Mouse (Mus musculus) large intestine, adult 2 months (tissue): ENCODE data around the gene Fgfr2. TPM values are rescaled to one million over a fixed set of nuclear protein-coding genes. Genes with fewer than 3 reads are reported as not detected.

Experiments used
- DNase-seq: peaks from one replicate; pipeline ENCODE4 v3.0.0-alpha.2; 2012; ENCODE audit warnings: low read depth, low spot score
- WGBS: fragments of 180-500 bp; shearing (Covaris S2); methylation state at CpG from one replicate; pipeline ENCODE4 v1.1.7; 2018; 5-methylcytosine and 5-hydroxymethylcytosine counted together
- polyA plus RNA-seq: library from polyadenylated mRNA; depleted of rRNA; stranded (reverse); fragments of >200 nt; gene quantifications from 2 replicates; pipeline ENCODE4 v1.2.3, GENCODE M21; 2012

The Fgfr2 gene
- polyA plus RNA-seq, 1 experiment, result 35.0 TPM

DNA sequence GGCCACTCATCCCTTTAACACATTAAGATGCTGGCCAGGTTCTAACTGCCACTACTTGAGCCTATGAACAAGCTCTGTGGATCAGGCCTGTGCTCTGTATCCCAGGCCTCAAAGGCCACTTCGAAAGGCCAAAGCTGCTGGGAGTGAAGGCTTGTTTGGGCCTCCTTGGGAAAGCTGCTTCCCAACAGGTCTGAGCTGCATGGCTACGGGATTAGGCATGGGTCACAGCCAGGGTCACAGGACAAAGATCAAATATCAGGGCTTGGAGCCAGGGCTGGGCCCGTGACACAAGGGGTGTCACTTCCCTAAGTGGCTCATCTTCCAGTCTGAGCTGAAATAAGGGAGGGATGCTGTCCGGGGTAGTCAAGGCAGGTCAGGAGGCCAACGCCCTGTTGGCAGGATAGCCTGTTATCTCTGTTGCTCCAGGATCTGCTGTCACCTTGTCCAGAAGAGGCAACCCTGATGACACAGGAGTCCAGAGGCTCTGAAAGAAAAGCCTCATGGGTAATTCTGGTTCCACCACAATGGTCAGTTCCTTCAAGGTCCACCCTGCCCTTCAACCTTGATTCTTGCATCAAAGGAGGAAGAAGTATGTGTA lies 1313.5 kb downstream of the Fgfr2 start:
- DNase-seq, result no peak
- WGBS, result 40% methylated on average over 5 of the region's 5 CpGs

DNA sequence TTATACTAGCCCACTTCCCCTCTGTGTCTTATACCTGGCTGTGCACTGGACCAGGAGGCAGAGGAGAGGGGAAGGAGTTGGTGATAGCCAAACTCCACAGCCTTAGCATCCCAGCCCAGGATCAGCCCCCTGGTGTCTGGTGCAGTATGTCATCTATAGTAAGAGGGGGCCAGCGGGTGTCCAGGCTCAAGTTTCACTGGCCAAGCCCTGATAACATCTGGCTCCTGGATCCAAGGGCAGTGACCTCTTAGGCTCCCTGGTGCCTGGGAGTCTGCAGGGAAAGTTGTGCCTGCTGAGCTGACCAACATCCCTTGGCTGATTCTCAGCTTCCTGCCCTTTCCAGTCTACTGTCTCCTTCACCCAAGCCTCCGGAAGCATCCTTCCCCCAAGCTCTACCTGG lies 1315.9 kb downstream of the Fgfr2 start:
- no peak for DNase-seq
- 38% methylated on average over 2 of the region's 2 CpGs for WGBS

DNA sequence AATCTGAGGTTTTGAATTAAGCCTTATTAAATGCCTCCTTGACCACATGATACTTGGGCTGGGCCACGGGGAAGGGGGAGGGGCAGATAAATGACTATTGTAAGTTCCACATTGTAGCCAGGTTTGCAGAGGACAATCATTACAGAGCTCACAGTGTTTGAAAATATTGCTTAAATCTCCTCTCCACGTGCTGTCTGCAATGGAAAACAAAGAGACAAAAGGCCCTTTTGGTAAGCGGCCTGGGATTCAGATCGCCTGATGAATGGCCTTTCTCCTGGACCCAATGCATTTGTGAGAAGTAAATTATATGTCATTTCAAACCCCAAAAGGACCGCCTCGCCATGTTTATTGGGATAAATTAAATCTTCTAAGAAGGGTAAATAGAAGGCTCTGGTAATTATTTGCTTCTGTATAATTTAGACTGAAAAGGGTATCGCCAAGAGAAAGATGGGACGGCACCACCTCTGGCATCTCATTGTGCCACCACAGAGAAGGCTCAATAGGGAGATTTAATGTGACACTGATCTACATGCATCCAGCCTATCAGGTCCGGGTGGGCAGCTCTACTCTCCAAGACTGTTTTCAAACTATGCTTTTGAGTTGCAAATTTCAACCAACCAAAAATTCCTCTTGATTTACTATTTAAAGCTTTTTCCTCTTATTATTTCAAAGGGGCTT lies 1317.5 kb downstream of the Fgfr2 start:
- DNase-seq, result no peak
- 80% methylated on average over 9 of the region's 9 CpGs for WGBS

DNA sequence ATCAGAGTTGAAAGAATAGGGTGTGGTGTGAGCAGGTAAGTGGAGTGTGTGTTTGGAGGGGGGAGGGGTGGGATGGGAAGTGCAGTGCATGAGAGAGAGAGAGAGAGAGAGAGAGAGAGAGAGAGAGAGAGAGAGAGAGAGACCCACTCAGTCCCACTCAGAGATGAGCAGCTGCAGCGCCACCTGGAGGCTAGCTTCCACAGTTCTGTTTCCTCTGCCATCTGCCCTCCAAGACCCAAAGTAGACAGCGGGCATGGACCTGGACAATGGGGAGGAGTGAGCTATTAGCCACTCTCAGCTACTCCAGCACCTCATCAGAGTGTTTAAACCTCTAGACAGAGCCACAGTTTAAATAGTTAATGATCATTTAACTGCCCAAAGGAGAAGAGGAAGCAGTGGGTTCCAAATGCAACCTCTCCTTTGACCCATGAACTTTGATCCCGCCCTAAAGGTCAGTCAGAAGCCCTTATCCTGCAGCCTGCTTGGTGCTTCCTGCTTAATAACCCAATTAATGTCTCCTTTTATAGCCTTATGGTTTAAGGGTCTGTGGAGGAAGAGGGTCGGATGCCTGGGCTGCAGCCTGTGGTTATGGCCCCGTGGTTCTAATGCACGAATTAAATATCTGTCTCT lies 1322.6 kb downstream of the Fgfr2 start:
- 23% methylated on average over 6 of the region's 6 CpGs for WGBS
- no peak for DNase-seq

DNA sequence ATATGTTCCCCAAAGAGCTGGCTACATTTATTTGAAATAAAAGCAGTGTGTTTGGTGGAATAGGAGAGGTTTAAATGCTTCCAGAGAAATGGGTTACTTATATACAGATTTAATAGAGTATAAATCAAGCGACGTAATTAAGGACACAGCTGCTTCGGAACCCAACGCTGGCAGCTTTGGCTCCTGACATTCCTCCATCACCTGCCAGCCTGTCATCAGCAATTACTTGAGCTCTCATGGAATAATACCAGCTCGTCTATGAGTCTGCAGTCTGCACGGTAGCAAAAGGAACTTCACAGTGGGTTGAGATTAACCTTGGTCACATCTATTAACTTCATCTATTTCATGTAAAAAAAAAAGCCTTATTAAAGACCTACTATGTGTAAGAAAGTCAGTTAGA lies 1326.0 kb downstream of the Fgfr2 start:
- DNase-seq, result no peak
- 67% methylated on average over 6 of the region's 6 CpGs for WGBS

DNA sequence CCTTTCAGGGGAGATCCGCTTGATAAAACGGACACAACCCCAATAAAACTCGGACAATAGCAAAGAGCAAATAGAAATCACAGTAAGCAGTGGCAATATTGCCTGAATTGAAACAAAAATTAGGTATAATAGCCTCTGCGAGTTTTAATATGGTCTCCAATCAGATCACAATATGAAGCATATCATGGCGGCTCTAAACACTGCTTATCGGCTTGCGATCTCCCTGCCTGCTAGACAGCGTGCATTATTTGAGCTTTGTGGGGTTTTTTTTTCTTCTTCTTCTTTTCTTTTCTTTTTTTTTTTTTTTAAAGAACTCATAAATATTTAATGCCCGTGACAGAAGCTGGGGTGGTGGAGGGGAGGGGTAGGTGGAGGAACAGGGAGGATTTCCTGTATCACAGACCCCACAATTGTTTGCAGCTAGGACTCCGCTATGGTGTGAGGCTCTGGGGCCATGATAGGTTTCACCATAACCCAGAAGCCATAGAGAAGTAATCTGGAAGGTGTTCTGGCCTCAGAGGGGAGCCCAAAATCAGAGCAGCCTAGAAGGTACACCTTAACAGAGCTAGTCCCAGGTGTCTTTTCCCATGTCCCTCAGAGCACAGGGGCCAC lies 1334.4 kb downstream of the Fgfr2 start:
- no peak for DNase-seq
- 58% methylated on average over 10 of the region's 10 CpGs for WGBS

DNA sequence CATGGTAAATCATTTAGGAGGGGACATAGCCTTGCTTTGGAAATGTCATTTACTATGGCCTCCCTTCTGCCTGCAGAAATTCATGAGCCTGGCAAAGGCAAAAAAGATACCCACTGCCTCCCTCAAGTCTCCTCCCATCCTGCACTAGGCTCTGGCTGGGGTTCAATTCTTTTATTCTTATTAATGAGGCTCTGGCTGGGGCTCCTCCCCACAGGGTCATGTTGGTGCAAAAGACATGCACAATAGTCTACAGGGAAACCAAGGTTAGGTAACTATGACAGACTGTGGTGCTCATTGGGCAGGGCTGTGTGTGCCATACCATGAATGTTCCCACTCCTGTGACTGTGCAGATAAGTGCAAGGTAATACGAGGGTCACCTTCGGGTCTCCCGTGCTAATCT lies 1337.4 kb downstream of the Fgfr2 start:
- no peak for DNase-seq
- 91% methylated on average over 3 of the region's 3 CpGs for WGBS

DNA sequence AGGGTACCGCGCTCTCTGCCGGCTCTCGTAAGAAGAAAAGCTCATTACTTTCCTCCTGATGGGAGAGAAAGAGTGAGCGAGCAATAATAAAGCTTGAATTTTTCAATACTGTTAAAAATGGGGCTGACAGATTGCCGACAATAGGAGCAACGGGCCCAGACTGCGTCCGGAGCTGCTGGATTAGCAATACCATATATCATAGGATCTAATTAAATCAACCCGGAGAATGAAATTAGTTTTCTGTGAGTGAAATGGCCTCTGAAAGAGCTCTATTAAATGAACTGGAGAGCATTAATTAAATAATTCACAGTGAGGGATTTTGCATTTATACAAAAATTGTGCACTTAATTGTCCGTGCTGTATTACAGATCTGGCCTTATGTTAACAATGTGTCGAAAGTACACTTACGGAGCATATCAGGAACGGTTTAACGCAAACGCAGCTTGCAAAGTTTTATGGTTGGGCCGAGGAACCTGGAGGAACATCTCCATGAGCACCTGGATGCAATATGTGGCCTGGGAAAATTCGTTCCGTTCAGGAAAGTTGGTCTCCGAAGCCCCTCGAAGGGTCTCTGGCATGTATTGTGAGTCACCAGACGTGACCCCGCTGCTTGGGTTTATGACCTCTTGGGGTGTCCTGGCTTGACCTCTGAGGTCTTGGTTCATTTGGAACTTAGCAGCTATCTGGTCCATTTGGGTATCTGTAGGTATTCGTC lies 1344.7 kb downstream of the Fgfr2 start:
- WGBS, result 73% methylated on average over 24 of the region's 24 CpGs

DNA sequence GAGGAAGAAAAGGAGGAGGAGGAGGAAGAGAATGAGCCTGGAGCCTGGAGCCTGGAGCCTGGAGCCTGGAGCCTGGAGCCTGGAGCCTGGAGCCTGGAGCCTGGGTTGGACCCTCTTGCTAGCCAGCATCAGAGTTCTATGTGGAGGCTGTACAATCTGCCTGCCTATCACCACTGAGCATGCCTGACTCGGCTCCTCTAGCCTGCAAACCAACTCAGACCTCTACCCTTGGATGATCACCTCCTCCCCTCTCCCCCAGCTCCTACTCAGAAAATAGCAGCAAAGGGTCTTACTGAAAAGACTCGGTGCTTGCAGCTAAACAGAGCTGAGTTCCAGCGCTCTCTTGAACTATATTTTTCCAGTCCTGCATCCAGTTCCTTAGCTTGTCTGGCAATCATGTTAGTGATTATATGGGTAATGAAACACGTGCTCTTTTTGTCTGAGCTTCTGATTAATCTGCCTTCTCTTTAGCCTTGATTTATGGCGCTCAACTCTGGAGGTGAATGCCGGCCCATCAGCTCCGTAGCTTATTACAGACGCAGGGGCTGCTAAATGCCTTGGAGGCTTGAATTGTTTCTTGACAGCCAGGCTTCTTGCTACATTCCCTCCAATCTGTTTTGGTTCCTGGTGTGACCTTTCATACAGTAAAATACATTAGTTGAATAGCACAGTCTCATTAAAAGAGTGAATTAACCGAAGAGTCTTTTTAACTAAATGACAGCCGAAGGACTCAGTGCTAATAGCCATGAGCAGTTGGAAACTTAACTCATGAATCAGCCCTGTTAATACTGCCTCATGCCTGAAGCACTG lies 1345.5 kb downstream of the Fgfr2 start:
- 37% methylated on average over 10 of the region's 10 CpGs for WGBS
- DNase-seq, result no peak

More for the DNA sequence above, 1344.7 kb downstream of the Fgfr2 start:
- no peak for DNase-seq

DNA sequence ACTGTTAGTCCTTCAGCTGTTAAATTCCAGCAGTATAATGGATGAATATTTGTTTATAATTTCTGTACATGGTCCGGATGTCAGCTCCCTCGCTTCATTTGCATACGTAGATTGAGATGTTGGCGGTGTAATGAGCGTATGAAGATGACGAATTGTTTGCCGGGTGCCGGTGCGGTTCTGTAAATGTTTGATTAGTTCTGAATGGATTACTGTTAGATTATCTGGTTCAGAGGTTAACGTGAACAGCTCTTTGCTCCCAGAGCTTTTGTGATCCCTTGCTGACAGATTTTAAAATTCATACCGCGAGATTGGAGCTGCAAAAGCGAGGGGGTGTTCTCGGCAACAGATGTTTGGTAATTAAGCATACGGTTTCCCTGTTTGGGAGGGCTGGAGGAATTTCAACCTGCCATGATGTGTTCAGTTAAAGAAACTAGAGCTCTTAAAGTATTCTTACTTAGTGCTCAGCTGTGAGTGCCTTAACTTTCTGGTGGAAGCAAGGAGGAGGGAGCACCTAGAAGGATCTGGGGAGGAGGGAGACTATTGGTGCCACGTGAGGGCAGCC lies 1346.9 kb downstream of the Fgfr2 start:
- 56% methylated on average over 16 of the region's 16 CpGs for WGBS
- no peak for DNase-seq

DNA sequence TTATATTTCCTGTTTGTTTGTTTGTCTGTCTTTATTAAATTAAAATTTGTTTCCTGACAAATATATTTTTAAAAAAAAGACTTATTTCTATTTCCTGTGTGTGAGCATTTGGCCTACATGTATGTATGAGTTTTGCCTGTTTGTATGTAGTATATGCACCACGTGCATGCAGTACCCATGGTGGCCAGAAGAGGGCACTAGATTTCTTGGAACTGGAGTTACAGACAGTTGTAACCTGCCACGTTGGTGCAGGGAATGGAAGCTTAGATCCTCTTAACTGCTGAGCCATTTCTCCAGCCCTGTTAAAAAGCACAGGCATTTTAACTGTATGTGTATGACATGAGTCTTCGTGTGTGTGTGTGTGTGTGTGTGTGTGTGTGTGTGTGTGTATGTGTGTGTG lies 1365.2 kb downstream of the Fgfr2 start:
- WGBS, result 85% methylated on average over 3 of the region's 3 CpGs

DNA sequence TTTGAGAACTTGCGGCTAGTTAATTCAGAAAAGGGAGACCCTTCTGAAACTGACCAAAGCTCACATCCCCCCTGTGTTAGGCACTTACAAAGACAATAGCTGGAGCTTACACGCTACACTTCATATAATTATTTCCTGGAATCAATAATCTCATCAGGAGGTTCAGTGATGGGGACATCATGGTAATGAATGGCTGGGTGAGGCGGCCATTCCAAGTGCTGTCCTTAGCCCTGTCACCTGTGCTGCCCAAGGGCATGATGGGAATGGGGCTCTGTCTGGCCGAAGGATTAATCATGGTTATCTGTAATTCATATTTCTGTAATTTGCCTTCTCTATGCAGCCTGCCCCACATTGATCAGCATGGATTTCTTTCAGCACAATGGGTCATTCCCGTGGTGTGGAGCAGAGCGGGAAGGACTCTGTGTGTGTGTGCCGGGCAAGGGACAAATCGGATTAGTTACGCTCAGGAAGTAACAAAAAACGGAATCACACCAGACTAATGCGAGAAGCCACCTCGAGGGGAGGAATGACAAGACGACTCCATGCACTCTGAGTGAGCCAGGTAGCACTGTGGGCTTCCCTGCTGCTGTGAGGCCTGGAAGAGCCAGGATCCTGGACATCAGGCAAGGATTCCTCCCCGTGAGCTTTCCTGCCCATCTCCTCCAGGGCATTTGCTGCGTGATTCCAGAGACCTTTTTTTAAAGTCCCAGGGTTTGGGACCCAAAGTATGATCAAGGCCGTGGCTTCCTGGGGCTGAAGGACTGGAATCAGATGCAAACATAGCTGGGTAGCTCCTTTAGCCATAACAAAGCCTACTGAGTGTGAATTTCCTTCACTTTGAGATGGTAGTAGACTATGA lies 1375.8 kb downstream of the Fgfr2 start:
- 68% methylated on average over 16 of the region's 16 CpGs for WGBS
- DNase-seq, result no peak

More for the DNA sequence above, 1365.2 kb downstream of the Fgfr2 start:
- no peak for DNase-seq

DNA sequence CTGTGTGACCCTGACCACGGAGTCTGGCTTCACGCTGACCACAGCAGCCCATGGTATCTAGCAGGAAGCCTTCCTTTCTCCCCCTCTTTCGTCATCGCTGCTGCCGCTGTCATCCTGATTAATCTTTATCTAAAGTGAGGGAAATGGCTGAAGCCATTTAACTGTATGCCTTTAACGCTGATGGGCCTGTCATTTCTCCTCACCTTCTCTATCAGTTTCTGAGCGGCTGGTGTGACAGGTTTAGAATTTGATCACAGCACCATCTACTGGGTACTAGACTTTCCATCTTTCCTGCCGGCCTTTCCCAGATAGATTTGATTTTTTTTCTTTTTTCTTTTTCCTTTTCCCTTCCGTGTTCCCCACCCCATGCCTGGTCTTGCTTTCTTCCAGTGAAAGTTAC lies 1376.4 kb downstream of the Fgfr2 start:
- DNase-seq, result no peak
- WGBS, result 14% methylated on average over 9 of the region's 9 CpGs

DNA sequence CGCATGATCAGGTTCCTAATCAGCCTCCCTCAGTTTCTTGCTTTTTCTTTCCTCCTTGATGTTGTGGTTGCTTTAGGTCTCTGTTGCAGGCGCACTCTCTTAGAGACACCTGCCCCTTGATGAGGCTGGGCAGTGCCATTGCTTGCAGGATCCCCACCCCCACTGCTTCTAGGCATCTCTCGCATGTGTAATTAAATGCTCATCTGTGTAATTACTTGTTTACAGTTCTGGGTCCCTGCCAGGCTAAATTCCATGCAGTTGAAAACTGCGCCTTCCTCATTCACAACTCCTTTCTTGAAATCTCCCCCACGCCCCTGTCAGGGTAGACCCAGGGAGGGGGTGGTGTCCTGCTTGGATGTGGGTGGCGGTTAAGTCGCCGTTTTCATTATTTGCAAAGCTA lies 1380.0 kb downstream of the Fgfr2 start:
- no peak for DNase-seq
- WGBS, result 44% methylated on average over 8 of the region's 8 CpGs

DNA sequence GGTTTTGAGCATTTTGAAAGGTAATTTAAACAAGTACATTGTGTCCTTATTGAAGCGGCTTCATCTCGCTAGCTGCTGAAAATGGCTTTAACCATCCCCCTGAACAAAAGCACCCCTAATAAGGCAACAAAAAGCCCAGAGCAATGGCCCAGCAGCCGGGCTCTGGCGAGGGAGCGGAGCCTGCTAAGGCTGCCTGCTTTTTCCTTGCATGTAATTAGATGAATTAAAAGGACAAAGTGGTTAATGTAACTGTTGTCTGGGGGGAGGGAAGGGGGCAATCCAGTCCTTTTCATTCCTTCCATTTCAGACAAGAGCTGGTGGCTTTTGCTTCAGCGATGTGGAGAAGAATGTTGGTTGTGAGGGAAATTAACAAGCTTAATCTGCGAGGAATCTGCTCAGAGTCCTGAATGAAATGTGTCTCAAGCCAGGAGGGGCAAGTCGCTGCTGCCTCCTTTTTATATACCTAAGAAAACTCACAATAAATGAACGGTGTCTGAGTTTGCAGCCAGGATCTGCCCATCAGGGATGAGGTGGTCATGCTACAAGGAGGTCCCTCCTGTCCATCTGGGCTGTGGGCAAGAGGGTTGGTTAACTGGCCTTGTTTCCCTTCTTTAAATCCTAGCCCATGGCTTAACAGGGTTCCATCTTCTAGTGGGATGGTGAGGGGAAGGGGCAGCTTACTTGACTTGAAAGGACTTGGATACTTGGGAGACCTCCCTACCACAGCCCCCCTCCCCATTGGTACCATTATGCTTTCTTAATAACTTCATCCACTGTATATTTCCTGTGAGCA lies 1400.2 kb downstream of the Fgfr2 start:
- DNase-seq, result no peak
- WGBS, result 35% methylated on average over 9 of the region's 9 CpGs

DNA sequence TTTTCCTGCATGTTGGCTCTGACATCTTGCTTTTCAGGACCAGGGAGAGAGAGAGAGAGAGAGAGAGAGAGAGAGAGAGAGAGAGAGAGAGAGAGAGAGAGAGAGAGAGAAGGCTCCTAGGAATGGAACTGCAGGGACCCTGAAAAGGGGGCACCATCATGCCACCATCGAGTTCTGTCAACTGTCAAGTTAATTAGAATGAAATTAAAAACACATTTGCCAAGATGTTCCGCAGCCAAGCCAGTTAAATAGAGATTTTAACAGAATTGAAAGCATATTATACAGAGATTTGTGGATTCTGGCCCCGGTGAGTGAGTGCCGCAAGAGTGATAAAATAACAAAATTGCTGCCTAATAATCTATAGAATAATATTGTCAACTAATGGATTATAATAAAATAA lies 1400.8 kb downstream of the Fgfr2 start:
- WGBS, result 66% methylated on average over 4 of the region's 4 CpGs
- no peak for DNase-seq

DNA sequence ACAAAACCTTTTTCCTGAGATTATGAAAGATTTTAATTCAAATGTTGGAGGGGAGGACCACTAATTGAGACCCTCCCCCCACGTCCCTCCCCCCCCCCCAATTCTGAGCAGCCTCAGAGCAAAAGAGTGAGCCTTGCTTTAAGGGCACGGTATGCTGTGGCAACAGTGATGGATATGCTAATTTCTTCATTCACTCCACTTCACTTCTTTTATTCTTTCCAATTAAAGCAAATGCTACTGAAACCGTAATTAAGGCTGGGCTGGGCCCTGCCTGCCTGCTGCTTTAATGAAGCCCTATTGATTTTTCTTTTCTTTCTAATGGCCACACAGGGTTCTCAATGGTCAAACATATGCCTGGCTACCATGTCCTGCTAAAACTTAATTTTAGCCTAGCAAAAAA lies 1404.9 kb downstream of the Fgfr2 start:
- WGBS, result 55% methylated on average over 3 of the region's 3 CpGs

More for the DNA sequence above, 1404.9 kb downstream of the Fgfr2 start:
- DNase-seq, result no peak
